Mouse (Mus musculus) induced T-regulatory cell, adult 2 months (primary cell): ENCODE results near the gene Rbbp8nl.

Experiments used
- DNase-seq: peaks from one replicate; pipeline ENCODE4 v3.0.0-alpha.2; 2012; ENCODE audit warnings: low read depth

Gene Rbbp8nl

DNA sequence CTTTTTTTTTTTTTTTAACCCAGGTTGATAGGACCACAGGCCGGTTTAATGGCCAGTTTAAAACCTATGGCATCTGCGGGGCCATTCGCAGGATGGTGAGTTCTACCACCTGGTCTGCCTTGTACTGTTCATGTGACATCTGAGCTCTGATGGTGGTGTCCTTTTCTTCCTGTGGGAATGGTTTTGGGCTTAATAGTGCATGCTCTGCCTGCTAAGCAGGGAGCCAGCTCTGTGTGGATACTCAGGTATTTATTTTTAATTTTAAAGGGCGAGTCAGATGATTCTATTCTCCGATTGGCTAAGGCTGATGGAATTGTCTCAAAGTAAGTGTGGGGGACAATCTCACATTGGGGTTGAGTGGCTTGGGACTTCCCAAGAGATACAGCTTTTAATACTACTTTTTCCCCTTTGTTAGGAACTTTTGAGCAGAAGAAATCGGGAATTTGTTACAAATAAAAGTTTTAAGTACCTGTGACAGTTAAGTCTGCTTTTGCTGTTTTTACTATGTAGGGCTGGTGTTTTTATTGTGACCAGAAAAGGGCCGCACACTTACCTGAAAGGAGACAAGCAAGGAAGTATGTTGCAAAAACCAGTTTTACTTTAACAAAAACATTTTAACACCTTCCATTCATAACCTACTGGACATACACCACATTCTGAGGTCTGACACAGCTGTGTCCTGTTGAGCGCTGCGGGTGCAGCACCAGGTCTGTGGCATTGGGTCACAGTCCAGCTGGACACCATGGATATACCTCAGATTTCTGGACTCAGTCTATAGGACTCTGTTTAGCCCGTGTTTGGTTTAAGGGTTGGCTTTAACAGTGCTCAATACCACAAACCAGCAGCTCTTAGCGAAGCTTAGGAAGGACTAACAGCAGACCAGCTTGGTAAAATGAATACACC lies 31.5 kb downstream of the Rbbp8nl start:
- no peak for DNase-seq

DNA sequence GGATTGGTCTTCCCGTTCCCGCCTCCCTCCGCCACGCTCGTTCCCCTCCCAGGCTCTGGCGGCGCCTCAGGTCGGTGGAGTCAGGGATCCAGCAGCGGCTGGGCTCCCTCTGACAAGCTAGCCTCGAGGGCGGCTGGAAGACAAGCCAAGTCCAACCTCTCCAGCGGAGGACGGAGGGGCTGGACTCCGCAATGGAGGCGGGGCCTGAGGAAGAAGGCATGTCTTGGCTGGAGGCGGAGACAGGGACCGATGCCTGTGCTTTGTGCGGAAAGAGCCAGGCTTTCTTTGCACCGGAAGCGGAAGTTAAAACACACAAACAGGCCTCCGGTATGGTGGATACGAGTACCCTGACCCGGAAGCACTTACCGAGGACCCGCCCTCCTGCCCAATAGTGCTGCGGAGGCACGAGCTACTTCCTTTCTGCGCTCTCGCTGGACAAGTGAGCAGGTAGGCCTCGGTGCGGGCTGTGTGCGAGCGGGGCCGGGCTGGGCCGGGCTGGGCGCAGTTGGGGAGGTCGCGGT lies 32.6 kb downstream of the Rbbp8nl start, which contains the start of gene Rps21:
Rps21 (plus strand) TSS at position 377 of the 521 bp plus-strand sequence.
- peak; percentile 99 for DNase-seq

DNA sequence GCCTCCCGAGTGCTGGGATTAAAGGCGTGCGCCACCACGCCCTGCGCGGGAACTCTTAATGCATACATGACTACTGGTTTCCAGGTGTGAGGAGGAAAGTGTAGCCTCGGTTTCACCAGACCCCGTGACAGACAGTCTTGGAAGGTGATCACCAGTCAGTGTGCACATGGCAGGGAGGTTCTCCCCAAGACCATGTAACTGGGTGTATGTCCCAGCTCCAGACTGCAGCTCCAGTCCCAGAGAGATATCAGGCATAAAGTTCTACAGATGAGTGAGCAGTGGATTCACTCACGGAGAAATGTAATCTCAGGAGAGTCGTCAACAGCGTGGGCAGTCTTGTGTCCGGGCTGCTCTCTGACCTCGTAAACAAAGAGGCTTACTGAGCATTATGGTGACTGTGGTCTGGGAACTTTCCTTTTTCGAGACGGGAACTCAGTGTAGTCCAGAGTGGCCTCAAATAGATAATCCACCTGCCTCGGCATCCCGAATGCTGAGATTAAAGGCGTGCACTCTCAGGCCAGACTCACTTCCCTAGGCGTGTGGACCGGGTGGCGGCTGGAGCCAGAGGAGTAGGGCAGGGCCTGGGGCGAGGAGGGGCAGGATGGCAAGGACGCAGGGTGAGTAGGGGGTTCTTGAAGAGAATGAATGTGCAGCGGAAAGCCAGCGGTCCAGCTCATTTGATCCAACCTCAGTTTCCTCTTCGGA lies 33.2 kb downstream of the Rbbp8nl start:
- no peak for DNase-seq

DNA sequence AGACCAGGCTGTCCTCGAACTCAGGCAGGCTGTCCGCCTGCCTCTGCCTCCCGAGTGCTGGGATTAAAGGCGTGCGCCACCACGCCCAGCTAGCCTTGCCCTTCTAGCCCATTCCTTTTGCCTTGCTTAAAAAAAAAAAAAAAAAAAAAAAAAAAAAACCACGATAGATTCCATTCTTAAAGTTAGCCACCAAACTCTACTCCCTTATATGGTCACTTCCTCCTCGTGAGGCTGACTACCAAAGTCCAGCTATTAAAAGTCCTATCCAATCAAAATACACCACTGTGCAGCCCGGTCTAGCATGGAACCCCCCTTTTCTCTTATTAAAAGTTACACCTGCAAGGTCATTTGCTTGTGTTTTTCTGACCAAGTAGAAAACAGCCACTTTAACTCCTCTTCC lies 34.0 kb downstream of the Rbbp8nl start:
- peak; percentile 49 for DNase-seq

DNA sequence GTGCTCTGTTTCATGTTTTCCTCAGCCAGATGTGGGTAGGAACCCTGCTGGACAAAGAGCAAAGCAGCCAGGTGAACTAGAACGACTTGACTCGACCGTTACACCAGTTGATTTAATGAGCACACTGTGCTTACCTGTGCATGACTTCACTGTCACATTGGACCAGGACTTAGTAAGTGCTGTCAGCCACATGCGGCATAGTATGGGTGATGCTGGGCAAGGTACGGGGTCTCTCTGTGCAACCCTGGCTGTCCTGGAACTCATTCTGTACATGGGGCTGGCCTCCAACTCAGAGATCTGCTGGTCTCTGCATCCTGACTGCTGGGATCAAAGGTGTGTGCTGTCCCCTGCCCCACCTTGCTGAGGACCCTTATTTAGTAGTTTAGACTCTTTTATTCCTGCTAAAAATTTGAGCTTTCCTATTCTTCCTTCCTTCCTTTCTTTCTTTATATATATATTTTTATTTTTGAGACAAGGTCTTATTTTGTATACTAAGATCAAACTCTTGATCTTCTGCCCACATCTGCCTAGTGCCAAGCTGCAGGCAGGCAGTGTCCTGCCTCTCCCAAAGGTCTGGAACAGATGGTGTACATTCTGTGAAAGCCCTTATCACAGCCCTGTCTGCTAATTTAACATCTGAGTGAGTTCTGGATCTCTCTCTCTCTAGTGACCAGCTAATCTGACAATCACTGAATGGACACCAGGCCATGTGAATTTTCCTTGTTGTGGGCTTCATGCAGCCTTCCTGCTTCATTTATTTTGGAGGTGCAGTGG lies 35.1 kb downstream of the Rbbp8nl start:
- DNase-seq = no peak

DNA sequence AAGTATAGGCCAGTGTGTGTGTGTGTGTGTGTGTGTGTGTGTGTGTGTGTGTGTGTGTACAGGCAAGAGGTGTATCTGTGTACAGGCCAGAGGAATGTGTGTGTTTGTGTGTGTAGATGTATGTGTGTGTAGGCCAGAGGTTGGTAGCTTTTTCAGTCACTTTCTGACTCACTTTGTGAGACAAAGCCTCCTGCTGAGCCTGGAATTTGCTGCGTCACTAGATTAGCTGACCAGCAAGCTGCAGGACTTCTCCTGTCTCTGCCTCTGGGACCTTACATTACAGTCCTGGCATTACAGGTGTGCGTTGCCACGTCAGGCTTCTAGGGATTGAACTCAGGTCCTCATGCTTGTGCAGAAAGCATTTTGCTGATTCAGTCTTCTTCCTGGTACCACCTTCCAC lies 37.8 kb downstream of the Rbbp8nl start:
- DNase-seq = no peak

DNA sequence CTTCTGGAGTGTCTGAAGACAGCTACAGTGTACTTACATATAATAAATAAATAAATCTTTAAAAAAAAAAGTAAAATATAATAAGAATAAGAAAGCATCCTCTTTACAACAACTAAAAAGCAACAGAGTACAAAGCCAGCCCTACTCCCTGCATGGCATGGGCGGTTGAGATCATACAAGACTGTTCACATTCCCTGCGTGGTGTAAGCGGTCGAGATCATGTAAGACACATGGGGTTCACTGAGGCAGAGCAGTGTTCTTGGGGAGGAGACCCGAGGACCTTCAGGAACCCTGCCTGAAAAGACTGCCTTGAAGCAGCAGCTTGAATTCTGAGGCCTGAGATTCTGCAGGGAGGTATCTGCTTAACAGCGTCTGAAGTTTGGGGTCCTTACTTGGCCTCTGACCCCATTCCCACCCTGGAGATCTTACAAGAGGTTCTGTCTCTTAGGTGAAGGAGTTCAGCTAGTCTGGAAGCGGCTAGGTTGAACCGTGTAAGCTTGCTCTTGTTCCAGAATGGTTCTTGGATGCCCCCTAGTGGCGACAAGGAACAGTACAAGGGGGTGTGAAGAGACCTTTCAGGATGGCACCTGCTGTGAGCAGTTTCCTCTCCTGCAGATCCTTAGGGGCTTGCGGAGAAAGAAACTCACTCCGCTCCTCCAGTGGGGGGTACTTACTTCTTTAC lies 38.6 kb downstream of the Rbbp8nl start:
- peak; percentile 92 for DNase-seq

DNA sequence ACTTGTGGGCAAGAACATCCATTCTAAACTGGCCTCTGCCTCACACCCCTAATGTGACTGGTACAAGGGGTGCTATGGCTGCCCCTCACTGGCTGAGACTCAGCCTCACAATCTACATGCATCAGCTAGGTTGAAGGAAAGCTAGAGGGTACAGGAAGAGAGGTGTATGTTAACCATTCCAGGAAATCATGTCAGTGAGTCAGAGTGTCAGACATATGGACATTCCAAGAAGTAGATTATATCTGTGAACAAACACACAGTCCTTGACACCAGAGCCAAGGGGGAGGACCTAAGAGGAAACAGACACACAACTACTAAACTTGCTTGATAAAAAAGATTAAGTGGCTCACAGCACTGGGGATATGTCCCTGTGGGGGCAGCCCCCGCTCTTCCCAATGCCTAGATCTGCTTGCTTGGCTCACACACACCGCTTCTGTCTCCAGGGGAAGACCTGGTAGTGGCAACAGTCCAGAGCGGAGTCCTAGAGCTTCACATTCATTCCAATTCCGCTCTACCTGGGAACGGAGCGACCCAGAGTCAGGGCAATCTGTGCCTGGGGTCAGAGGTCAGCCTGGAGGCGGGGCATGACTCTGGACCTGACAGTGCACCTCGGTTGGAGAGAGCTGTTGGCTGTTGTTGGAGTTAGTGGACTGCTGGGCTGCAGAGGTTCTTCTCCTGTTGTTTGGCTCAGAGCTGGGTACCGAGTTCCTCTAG lies 40.6 kb downstream of the Rbbp8nl start:
- peak; percentile 29 for DNase-seq

DNA sequence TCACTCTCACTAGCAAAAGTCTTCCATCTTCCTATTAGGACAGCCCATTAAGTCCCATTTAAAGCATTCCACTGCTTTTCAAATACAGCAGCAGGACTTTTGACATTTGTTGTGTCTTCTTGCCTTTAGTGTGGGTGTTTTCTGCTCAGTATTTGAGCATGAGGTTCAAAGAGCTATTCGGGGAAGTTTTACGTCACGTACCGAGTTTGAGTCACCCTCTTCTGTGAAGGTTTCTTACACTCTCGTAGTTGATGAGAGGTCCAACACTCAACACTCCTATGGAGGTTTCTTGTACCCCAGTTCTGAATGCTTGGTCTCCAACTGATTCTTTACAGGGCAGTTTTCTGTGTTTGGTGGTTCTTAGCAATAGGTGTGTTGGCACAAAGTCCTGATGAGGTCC lies 41.8 kb downstream of the Rbbp8nl start:
- peak; percentile 65 for DNase-seq

DNA sequence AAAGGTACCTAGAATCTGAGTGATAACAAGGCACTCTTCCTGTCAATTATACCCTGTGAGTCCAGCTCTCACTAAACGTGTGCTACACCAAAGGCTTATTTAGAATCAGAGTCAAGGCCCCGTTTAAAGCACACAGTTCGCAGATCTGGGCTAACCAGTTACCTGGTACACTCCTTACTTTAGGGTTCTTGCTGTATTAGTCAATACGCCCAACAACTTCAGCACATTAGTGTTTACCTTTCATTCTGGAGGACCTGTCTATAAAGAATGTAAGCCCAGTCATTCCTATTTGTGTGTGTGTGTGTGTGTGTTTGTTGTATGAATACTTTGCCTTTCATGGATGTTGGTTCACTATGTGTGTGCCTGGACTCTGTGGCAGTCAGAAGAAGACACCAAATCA lies 46.6 kb downstream of the Rbbp8nl start:
- no peak for DNase-seq

DNA sequence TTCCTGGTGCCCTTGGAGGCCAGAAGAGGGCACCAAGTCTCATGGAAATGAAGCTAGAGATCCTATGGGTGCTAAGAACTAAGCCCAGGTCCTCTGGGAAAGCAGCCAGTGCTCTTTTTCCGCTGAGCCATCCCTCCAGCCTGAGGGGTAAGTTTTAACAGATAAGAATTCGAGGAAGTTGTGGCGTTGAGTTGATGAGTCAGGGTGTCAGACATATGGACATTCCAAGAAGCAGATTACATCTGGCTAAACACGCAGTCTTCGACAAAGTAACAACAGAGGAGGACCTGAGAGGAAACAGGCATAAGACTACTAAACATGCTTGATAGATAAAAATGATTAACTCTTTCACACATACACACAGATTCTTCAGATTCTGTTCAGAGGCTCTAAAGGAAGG lies 51.1 kb downstream of the Rbbp8nl start:
- no peak for DNase-seq

DNA sequence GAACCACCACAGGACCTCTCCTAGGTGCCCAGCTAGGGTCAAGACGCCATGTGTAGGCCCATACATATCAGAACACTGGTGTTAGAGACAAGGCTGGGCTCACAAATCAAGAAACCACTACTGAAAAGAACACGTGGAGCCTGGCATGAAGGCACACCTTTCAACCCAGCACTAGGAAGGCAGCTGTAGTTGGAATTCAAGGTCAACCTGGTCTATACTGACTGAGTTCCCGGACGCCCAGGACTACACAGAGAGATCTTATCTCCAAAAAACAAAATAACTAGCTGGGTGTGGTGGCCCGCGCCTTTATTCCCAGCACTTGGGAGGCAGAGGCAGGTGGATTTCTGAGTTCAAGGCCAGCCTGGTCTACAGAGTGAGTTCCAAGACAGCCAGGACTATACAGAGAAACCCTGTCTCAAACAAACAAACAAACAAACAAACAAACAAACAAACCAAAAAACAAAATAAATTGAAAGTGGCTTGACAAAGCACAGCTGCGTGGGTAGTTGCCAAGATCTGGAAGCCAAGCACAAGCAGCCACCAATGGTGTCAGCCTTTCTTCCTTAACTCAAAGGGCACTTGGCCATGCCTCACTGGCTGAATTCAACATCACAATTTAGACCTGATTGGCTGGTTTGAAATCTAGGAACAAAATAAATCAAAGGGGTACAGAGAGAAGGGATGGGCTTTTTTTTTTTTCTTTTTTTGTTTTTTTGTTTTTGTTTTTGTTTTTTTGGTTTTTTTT lies 51.9 kb downstream of the Rbbp8nl start:
- no peak for DNase-seq

DNA sequence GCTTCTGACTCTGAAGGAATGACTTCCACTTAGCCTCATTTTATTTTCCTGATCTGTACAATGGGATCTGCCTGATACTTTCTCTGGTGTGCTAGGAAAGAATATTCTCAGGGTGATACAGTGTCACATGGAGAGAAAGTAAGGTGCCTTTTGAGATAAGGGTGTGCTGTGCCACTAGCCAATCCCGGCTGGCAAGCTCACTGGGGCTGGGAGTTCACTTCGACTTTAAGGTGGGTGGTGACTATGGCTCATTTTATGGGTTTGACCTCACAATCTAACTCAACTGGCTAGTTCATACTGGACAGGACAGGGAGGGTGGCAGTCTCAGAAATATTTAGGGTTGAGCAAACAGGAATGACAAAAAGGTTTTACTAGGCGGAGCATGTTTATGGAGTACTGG lies 52.7 kb downstream of the Rbbp8nl start:
- DNase-seq = no peak

DNA sequence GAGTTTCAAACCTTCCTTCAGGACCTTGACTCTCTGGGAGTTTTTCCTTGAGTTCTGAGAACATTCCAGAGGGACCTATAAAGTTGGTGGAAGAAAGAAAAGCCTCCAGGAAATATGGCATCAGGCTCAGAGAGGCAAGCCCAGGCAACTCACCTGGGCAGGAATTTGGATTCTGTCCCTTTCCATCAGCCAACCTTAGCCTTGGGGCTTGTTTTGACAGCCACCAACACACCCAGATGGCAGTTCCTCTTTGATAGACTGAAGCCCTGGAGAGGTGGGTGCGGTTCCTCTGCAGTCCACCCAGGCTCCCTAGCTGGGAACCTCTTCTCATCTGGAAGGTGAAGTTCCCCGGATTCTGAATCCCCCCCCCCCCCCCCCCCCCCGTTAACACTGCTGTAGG lies 53.2 kb downstream of the Rbbp8nl start:
- no peak for DNase-seq

DNA sequence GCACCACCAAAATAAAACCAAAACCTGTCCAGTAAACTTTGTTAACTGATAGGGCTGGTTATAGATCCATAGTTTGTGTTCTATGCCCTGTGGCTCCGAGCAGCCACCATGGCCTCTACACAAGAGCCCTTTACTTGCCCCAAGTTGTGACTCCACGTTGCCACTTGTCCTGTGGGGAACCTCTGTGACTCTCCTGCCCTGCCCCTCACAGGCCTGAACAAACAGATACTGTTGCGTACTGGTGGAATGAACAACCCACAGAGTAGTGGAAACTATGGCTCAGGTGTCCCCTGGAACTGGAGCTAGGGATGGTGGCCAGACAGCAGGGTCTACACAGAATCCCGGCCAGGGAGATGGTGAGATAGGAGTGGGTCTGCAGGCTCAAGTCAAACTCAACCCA lies 53.9 kb downstream of the Rbbp8nl start:
- no peak for DNase-seq

DNA sequence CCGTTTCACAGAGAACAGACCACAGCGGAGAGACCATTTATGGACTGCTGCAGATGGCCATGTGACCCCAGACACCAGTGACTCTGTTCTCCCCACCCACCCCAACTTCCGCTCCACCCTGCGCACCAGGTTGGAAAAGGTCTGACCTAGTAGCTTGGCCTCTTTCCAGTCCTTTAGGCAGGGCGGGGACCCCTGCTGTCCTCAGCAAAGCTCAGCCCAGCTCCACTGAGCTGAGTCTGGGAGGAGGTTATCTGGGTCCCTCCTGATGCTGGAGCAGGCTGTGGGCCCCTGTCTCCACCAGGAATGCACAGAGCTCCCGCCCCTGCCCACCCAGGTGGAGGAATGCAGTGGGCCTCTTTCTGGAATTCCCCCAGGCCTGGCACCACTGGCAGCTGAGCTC lies 54.7 kb downstream of the Rbbp8nl start:
- no peak for DNase-seq

DNA sequence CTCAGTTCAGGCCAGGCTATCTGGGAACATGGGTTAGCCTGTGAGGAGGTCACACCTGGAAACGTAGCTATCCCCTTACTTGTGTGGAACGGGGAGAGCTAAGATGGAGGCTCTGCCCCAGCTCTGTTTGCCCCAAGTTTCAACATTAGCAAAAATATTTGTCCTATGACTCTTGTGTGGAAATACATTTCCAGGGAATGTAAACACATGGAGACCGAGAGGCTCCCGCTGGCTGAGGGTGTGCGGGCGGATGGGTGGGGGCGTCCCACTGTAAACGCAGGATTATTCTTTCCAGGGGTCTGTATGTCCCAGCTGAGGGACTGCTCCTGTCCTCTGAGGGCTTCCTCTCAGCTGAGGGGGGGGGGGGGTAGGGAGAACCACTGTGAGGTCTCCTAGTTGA lies 55.3 kb downstream of the Rbbp8nl start:
- DNase-seq = no peak

DNA sequence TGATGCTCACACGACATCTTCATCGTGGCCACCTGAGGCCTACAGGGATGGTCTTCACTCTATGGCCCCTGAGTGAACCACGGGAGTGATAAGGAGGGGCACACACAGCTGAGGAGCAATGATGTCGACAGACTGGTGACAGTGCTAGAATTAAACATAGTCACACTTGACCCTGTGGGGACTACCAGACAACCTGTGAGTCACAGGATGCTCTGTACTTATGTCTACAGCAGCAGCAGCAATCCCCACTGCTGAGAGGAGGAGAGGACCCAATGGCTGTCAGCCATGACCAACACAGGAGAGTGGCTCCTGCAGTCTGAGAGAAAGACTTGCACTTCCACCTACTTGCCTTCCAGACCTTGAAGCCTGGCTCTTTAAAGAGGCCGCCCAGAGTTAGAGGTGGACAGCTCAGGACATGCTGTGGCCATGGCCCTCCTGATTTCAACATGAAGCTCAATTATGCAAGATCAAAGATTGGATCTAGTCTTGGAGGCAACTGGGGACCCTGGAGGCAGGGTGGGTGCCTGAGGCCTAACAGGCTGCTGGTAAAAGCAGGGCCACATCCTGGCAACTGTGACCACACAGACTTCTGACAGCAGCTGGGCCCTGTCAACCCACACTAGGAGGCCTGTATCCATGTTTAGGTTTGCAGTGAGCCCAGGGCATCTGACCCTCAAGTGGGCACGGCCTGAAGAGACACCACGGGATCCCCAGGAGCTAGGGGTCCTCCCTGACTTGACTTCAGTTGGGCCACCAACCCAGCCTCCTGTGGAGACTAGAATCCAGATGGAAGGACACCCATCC lies 56.4 kb downstream of the Rbbp8nl start:
- DNase-seq = no peak

DNA sequence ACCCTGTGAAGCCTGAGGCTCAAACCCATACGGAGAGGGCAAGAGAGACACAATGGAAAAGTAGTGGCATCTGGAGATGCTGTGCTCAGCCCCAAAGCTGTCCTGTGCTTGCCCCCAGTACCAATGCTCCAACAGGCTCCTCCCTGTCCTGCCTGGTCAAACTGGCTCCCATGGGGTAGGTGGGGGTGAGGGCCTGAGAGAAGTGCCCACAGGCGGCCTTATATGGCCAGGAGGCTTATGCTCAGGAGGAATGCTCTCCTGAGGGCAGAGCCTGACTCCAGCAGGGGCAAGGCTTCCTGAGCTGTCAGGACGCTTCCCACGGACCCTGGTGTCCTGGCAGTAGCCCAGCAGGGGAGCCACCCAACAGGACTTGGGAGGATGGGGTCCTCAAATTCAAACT lies 59.2 kb downstream of the Rbbp8nl start:
- no peak for DNase-seq

DNA sequence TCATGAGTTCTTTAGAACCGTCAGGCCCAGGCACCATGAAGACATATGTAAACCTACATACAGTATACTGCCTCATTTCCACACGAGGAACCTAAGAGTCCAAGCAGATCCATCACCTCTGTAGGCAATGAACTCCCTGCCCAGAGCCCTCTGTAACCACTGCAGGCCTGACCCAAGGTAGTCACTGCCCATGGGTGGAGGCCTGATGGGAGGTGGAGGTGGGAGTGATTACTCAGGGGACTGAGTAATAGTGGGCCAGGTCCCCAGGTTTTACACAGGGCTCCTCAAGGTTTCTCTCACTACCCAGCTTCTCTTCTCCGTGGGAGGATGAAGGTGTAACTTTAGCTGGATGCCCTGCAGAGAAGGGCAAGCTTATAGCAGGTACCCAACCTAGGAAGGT lies 60.5 kb downstream of the Rbbp8nl start:
- DNase-seq = no peak
